In genomic region chr16:30387871-30388460, GRCm38 (mm10) we compare ENCODE assay signal across 8 mouse cellular contexts. TPM values are rescaled to one million over a fixed set of nuclear protein-coding genes. Genes with fewer than 3 reads are reported as not detected.
A peak's percentile ranks its signal among the peaks of the same experiment; 100 is the strongest.
DNase-seq lines count a peak whose midpoint lies in the region; ATAC-seq and TF ChIP-seq lines count a peak whose summit lies in the region.

No protein-coding gene starts in this region.

- peaks cover 59% of the 10 kb centered on the region for H3K79me2 ChIP-seq in C2C12 (ENCODE audit: control insufficient read depth, insufficient read depth)

- peak overlapping the region; percentile 59; the same call in 1 of the 2 replicates for H3K27ac ChIP-seq in embryonic facial prominence, embryonic 15.5 days (replicated peaks)
- peak overlapping the region in 1 of 2 experiments; percentile 80; a peak in 3 of 4 replicates for H3K27ac ChIP-seq in heart, embryonic 14.5 days (replicated peaks in 1 of 2; ENCODE audit: control insufficient read depth in 1 of 2, insufficient read depth in 1 of 2, low read depth in 2 of 2, low read length in 2 of 2)
- peak overlapping the region; percentile 85 for H3K27ac ChIP-seq in kidney, postnatal 0 days

- DNase-seq in adrenal gland, postnatal 25 days = peak; percentile 51
- DNase-seq in kidney, postnatal 0 days (ENCODE audit: low spot score) = peak; percentile 46
- peak; percentile 29 to 38 for DNase-seq in lung, adult 18-20 months
- DNase-seq in thymus, postnatal 10 days (ENCODE audit: low spot score in 2 of 2) = peak; percentile 49 to 51

- no peaks in the 10 kb centered on the region for H3K9me3 ChIP-seq in embryonic facial prominence, embryonic 15.5 days (replicated peaks)
- no peaks in the 10 kb centered on the region for H3K9me3 ChIP-seq in heart, embryonic 14.5 days (ENCODE audit: control insufficient read depth, low read length)
- no peaks in the 10 kb centered on the region for H3K9me3 ChIP-seq in kidney, postnatal 0 days (replicated peaks; ENCODE audit: low read length)

- peak; percentile 32; the same call in 1 of the 2 replicates for ATAC-seq in embryonic facial prominence, embryonic 15.5 days (ENCODE audit: insufficient number of reproducible peaks, low FRiP score, low TSS enrichment, low read depth)
- peak; percentile 18 for ATAC-seq in heart, embryonic 14.5 days (ENCODE audit: insufficient number of reproducible peaks, insufficient read depth, low FRiP score, low read depth)
- ATAC-seq in kidney, postnatal 0 days (replicated peaks; ENCODE audit: low FRiP score, low read depth) = peak; percentile 69
- ATAC-seq in neutrophil, adult 5-6 weeks (ENCODE audit: extremely low read depth, insufficient number of reproducible peaks, low FRiP score, poor library complexity, severe bottlenecking) = 0 out of 2 replicates have a peak, but pooled peaks have one; percentile 4

- no peaks in the 10 kb centered on the region for H3K27me3 ChIP-seq in C2C12 (ENCODE audit: control insufficient read depth, insufficient read depth, insufficient read length)
- H3K27me3 ChIP-seq in embryonic facial prominence, embryonic 15.5 days = no peaks in the 10 kb centered on the region
- H3K27me3 ChIP-seq in heart, embryonic 14.5 days (ENCODE audit: control insufficient read depth, insufficient read depth, low read length) = no peaks in the 10 kb centered on the region
- no peaks in the 10 kb centered on the region for H3K27me3 ChIP-seq in kidney, postnatal 0 days (ENCODE audit: insufficient read depth, low read length)

- peaks cover 20% of the 10 kb centered on the region; the same call in 1 of the 2 replicates for H3K4me1 ChIP-seq in embryonic facial prominence, embryonic 15.5 days
- H3K4me1 ChIP-seq in heart, embryonic 14.5 days (ENCODE audit: control insufficient read depth in 2 of 2, insufficient read depth in 2 of 2, low read length in 2 of 2) = peaks cover 13 to 21% of the 10 kb centered on the region in 2 experiments
- no peaks in the 10 kb centered on the region; the same call in 1 of the 2 replicates for H3K4me1 ChIP-seq in kidney, postnatal 0 days (replicated peaks; ENCODE audit: insufficient read depth, low read length)

- peak overlapping the region; percentile 74 for H3K4me3 ChIP-seq in C2C12 (ENCODE audit: insufficient read depth, poor library complexity, severe bottlenecking)
- H3K4me3 ChIP-seq in embryonic facial prominence, embryonic 15.5 days (replicated peaks) = peak overlapping the region; percentile 87
- H3K4me3 ChIP-seq in heart, embryonic 14.5 days (ENCODE audit: control insufficient read depth in 1 of 2, insufficient read depth in 1 of 2, low read depth in 1 of 2, low read length in 2 of 2) = peak overlapping the region; percentile 91 to 98
- H3K4me3 ChIP-seq in kidney, postnatal 0 days (replicated peaks; ENCODE audit: low read depth, low read length) = peak overlapping the region; percentile 97

- peaks cover 52% of the 10 kb centered on the region for H3K79me3 ChIP-seq in C2C12 (ENCODE audit: low read depth)

- H3K36me3 ChIP-seq in C2C12 (ENCODE audit: control insufficient read depth, insufficient read depth) = peaks cover 42% of the 10 kb centered on the region
- H3K36me3 ChIP-seq in embryonic facial prominence, embryonic 15.5 days = 0 out of 2 replicates have a peak, but pooled peaks cover 7% of the 10 kb centered on the region
- H3K36me3 ChIP-seq in heart, embryonic 14.5 days (ENCODE audit: control insufficient read depth, insufficient read depth, low read length) = peaks cover 22% of the 10 kb centered on the region; the same call in 1 of the 2 replicates
- H3K36me3 ChIP-seq in kidney, postnatal 0 days (ENCODE audit: insufficient read depth, low read length) = no peaks in the 10 kb centered on the region

- peak overlapping the region; percentile 65 for H3K9ac ChIP-seq in embryonic facial prominence, embryonic 15.5 days
- H3K9ac ChIP-seq in heart, embryonic 14.5 days (ENCODE audit: low read length) = peak overlapping the region; percentile 88
- peak overlapping the region; percentile 96 for H3K9ac ChIP-seq in kidney, postnatal 0 days (ENCODE audit: low read depth, low read length)

- peak overlapping the region; percentile 70 for H3K4me2 ChIP-seq in embryonic facial prominence, embryonic 15.5 days (replicated peaks)
- H3K4me2 ChIP-seq in heart, embryonic 14.5 days (ENCODE audit: low read length) = peak overlapping the region; percentile 97
- H3K4me2 ChIP-seq in kidney, postnatal 0 days (ENCODE audit: low read length) = peak overlapping the region; percentile 68

- WGBS in embryonic facial prominence, embryonic 15.5 days = under 1% methylated on average over 47 of the region's 49 CpGs
- WGBS in heart, embryonic 14.5 days = under 1% methylated on average over 49 of the region's 49 CpGs
- WGBS in kidney, postnatal 0 days = under 1% methylated on average over 44 of the region's 49 CpGs

- no peak for TF ChIP-seq CTCF in C2C12 (IDR thresholded peaks at IDR 0.05; ENCODE audit: control insufficient read depth, insufficient read depth, insufficient read length)
- TF ChIP-seq CTCF in kidney, postnatal 0 days (IDR thresholded peaks at IDR 0.05; ENCODE audit: low read depth) = no peak

- H3ac ChIP-seq in C2C12 (ENCODE audit: control insufficient read depth, insufficient read length, low read depth) = peak overlapping the region; percentile 93

TF ChIP-seq in C2C12, 6 proteins besides CTCF, POLR2A, EP300 and RAD21:
- TF ChIP-seq MYOG (IDR thresholded peaks at IDR 0.05; ENCODE audit: control insufficient read depth, extremely low read depth, insufficient read length) (no peak), USF1 (IDR thresholded peaks at IDR 0.05; ENCODE audit: low read depth) (no peak), MYOD1 (IDR thresholded peaks at IDR 0.05; ENCODE audit: control insufficient read depth, insufficient read length, low read depth) (no peak)

RNA-seq across cellular contexts. Expression of gene Atp13a3, which starts 17.8 kb away (rescaled TPM):
- 30.5 TPM for polyA plus RNA-seq in C2C12 (2012; fragmentation: generic; extraction: Trizol)
- 57.2 and 75.3 TPM in 2 replicates for total RNA-seq in adrenal gland, postnatal 25 days (2021)
- 10.2 and 11.0 TPM in 2 replicates for polyA plus RNA-seq in embryonic facial prominence, embryonic 15.5 days (2015; fragmentation: Nextera tagmentation; extraction: Ambion mirVana)
- polyA plus RNA-seq in heart, embryonic 14.5 days (2014; fragmentation: Nextera tagmentation; extraction: Ambion mirVana) = 13.3 TPM in 2 replicates
- polyA plus RNA-seq in kidney, postnatal 0 days (2015; fragmentation: Nextera tagmentation; extraction: Ambion mirVana) = 10.4 and 11.2 TPM in 2 replicates
- total RNA-seq in neutrophil, adult 5-6 weeks (2017) = 63.0 and 64.1 TPM in 2 replicates

Comparison
In these comparisons a context has a peak if more than half of its experiments do, and no peak if none do; other contexts are left out.
1. ATAC-seq: peak in every context shown above with its lines; median percentile 69 in kidney, postnatal 0 days; 32 in embryonic facial prominence, embryonic 15.5 days; 18 in heart, embryonic 14.5 days; 4 in neutrophil, adult 5-6 weeks.